Mouse (Mus musculus) spleen, adult 18-20 months (tissue): ENCODE data around the gene Fscn2.
"Not testable (repeated sequence)": the region's sequence is repeated elsewhere in the genome, so short reads cannot be mapped to it uniquely, and the experiment has no call there.

Source experiments
- DNase-seq, 2 experiments: peaks; one replicate each; pipeline ENCODE4 v3.0.0; 2022; ENCODE audit warnings: mixed read lengths in 2 of 2

Fscn2 gene

GRCm38 (mm10) chr11:120405867-120406266, 44.5 kb downstream of the Fscn2 start:
- no peak for DNase-seq

- no peak for DNase-seq
Observed at GRCm38 (mm10) chr11:120406445-120406844, 45.1 kb downstream of the Fscn2 start.

GRCm38 (mm10) chr11:120413621-120414020, 52.3 kb downstream of the Fscn2 start:
- not testable (repeated sequence) for DNase-seq
